1 mouse cellular context compared by ENCODE assay signal in the genomic region with DNA sequence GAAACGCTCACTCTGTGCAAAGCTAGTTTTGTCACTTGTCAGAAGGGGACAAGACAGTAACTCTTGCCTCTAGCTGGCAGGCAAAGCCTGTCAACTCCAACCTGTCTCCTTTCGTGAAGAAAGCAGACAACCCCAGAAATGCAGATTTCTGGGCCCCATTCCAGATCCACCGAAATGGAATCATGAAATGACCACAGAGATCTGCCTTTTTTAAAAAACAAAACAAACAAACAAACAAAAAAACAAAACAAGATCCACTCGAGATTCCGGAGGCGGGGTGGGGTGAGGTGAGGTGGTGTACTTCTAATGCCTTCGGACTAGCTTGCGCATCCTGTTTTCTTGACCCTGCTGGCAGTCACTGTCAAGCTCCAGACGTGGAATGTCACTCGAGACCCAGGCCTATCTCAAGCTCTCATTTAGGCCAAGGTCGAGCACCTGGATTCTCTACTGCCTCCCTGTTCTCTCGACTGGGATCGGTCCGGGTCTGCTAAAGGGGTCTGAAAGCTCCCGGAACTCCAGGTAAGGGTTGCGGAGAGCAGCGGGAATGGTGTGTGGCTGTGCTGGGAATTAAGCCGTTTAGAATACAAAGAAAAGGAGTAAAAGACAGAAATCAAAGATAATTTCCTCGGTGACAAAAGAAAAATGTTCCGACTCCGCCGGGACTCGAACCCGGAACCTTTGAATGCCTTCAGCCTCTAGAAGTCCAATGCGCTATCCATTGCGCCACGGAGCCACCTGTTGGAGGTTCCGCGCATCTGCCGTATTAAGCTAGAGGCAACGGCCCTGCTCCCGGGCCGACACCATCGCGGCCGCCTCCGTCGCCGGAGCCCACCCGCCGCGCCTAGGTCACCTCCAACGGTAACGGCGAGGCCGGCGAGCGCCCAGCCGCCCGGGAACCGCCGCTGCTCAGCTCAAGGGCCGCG.
TF ChIP-seq lines count a peak whose summit lies in the region.

No protein-coding gene starts in this region.

TF ChIP-seq in CH12.LX, 34 proteins besides CTCF, POLR2A, EP300 and RAD21:
- TF ChIP-seq SIN3A (IDR thresholded peaks at IDR 0.05; ENCODE audit: low read length) (0 out of 2 replicates have a peak, but pooled peaks have one; percentile 9), KAT2A (IDR thresholded peaks at IDR 0.05; ENCODE audit: insufficient replicate concordance, low read length) (peak; percentile 79; the same call in 1 of the 2 replicates), PAX5 (IDR thresholded peaks at IDR 0.05; ENCODE audit: low read length) (no peak), IRF4 (IDR thresholded peaks at IDR 0.05; ENCODE audit: low read depth, low read length) (peak; percentile 11; the same call in 1 of the 2 replicates), ELF1 (IDR thresholded peaks at IDR 0.05; ENCODE audit: low read depth, low read length) (peak; percentile 98), BHLHE40 (IDR thresholded peaks at IDR 0.05; ENCODE audit: low read depth, low read length) (no peak), CHD2 (IDR thresholded peaks at IDR 0.05; ENCODE audit: low read length) (no peak), GABPA (IDR thresholded peaks at IDR 0.05; ENCODE audit: insufficient replicate concordance, low read depth, low read length) (no peak), ZKSCAN1 (IDR thresholded peaks at IDR 0.05; ENCODE audit: borderline replicate concordance, low read depth, low read length) (no peak), NRF1 (IDR thresholded peaks at IDR 0.05; ENCODE audit: low read depth, low read length) (peak; percentile 69), MAX (IDR thresholded peaks at IDR 0.05; ENCODE audit: low read length) (no peak), MXI1 (IDR thresholded peaks at IDR 0.05; ENCODE audit: low read depth, low read length) (no peak), SMC3 (IDR thresholded peaks at IDR 0.05; ENCODE audit: low read depth, low read length) (no peak), TCF12 (IDR thresholded peaks at IDR 0.05; ENCODE audit: low read depth, low read length) (no peak), CHD1 (IDR thresholded peaks at IDR 0.05; ENCODE audit: low read depth, low read length) (no peak), ETS1 (conservative IDR thresholded peaks at IDR 0.05; ENCODE audit: low read depth, low read length) (no peak), TBP (conservative IDR thresholded peaks at IDR 0.05; ENCODE audit: low read depth, low read length) (peak; percentile 99), MAFK (IDR thresholded peaks at IDR 0.05; ENCODE audit: insufficient replicate concordance, low read length) (peak; percentile 95)
